Mouse (Mus musculus): Measurements from ENCODE around the gene Tnik. TPM values are rescaled to one million over a fixed set of nuclear protein-coding genes. Genes with fewer than 3 reads are reported as not detected.

Tnik gene
- total and polyA plus RNA-seq, 2 experiments from 2014 or later, result 9.2 to 27.5 TPM

DNA sequence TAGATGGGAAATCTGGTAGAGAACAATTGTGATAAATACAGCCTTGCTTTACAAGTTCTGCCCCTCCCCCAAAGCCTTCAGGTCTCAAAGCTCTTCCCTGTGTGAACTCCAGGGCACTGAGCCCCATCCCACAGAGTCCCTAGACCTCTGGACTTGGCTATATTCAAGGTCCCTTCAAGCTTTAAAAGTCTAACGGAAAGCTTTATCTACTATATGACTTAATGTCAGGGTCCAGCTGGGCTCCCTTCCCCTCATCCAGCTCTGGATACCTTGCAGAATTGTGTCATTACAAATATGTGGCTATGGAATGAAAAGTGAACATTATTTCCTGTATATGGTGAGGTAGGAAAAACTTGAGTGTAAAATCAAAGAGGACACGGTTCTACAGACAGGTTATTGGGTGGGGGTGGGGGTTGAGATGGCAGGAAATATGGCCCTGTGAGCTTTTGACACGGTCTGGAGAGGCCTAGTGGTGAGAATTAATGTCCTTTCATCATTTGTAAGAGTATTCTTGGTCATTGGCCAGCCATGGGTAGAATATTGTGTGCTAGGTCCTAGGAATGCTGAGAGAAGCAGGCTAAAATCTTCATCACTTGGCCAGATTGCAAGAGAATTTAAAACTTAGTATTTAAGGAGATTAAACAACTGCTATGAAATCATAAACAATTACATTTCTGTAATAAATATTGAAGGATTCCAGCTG, 14.6 kb upstream of the Tnik start:
- Histone ChIP-seq H3K9ac (replicated peaks; ENCODE audit: low read depth, low read length) (no peak overlapping the region), H3K27ac (ENCODE audit: low read depth) (no peak overlapping the region)

DNA sequence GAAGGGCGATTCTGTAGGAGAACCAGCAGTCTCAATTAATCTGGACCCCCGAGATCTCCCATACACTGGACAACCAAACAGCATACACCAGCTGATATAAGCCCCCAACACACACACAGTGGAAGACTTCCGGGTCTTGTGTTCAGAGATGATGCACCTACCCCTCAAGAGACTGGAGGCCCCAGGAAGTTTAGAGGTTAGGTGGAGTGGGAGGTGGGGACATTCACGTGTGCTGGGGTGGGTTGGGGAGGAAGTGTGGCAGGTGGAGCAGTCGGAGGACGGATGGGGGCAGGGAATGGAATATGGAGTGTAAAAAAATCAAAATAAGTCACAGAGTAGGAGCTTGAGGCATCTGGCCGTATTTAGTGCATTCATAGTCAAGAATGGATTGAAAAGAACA, 7.3 kb upstream of the Tnik start:
- Histone ChIP-seq H3K27ac (ENCODE audit: low read depth) (no peak overlapping the region), H3K4me3 (ENCODE audit: low read depth, low read length) (no peak overlapping the region), H3K36me3 (replicated peaks; ENCODE audit: control insufficient read depth, insufficient read depth, low read length) (no peaks in the 10 kb centered on the region), H3K27me3 (ENCODE audit: control insufficient read depth, insufficient read depth, low read length) (no peaks in the 10 kb centered on the region), H3K9me3 (replicated peaks; ENCODE audit: control insufficient read depth, low read length) (no peaks in the 10 kb centered on the region), H3K4me1 (ENCODE audit: control insufficient read depth, insufficient read depth) (peaks cover 3% of the 10 kb centered on the region; the same call in 1 of the 2 replicates), H3K4me2 (ENCODE audit: low read depth, low read length) (no peak overlapping the region), H3K9ac (replicated peaks; ENCODE audit: low read depth, low read length) (no peak overlapping the region)
- TF ChIP-seq CTCF (IDR thresholded peaks at IDR 0.05; ENCODE audit: low read depth), result no peak
- no peak for TF ChIP-seq EP300 (IDR thresholded peaks at IDR 0.05; ENCODE audit: low read depth)
- DNase-seq (ENCODE audit: low spot score), result no peak
- no peak for ATAC-seq (ENCODE audit: insufficient read depth, low read depth)
- 81% methylated on average over 7 of the region's 7 CpGs for WGBS

More for the DNA sequence above, 14.6 kb upstream of the Tnik start:
- 61% methylated on average over 3 of the region's 3 CpGs for WGBS
- TF ChIP-seq EP300 (IDR thresholded peaks at IDR 0.05; ENCODE audit: low read depth) (no peak), CTCF (IDR thresholded peaks at IDR 0.05; ENCODE audit: low read depth) (no peak)
- H3K4me2 ChIP-seq (ENCODE audit: low read depth, low read length), result no peak overlapping the region
- no peak overlapping the region for H3K4me3 ChIP-seq (ENCODE audit: low read depth, low read length)
- ATAC-seq (ENCODE audit: insufficient read depth, low read depth) (no peak), DNase-seq (ENCODE audit: low spot score) (no peak)
- no peaks in the 10 kb centered on the region for H3K27me3 ChIP-seq (ENCODE audit: control insufficient read depth, insufficient read depth, low read length)
- peaks cover 3% of the 10 kb centered on the region; the same call in 1 of the 2 replicates for H3K4me1 ChIP-seq (ENCODE audit: control insufficient read depth, insufficient read depth)
- H3K36me3 ChIP-seq (replicated peaks; ENCODE audit: control insufficient read depth, insufficient read depth, low read length), result no peaks in the 10 kb centered on the region
- H3K9me3 ChIP-seq (replicated peaks; ENCODE audit: control insufficient read depth, low read length), result no peaks in the 10 kb centered on the region

DNA sequence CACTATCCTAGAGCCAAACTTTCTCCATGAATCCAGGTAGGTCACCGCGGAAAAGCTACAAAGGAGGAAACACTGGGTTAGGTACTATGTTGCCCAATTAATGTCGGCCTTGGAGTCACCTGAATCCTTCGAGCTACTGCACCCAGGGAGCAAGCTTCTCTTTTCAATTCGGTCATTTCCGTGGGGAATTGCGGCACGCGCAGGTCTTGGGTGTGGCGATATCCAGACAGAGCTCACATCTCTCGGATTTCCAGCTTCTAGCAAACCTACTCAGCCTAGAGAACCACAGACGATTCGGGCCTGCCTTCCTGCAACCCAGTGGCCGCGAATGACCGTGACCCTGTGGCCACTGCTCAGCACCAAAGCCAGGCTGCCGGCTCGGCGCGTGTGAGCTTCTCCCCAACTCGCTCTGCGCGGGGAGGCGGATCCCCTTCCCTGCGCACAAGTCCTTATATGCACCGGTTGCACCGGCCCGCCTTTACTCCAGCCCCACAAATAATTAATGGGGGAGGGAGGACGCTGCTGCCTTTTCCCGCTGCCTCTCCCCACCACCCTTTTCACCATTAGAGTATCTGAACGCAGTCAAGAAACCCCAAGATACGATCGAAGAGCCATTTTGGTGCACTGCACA, 528 bp upstream of the Tnik start:
- Histone ChIP-seq H3K4me1 (ENCODE audit: control insufficient read depth, insufficient read depth) (peaks cover 12% of the 10 kb centered on the region; the same call in 1 of the 2 replicates), H3K27ac (ENCODE audit: low read depth) (peak overlapping the region; percentile 85), H3K4me3 (ENCODE audit: low read depth, low read length) (peak overlapping the region; percentile 76), H3K4me2 (ENCODE audit: low read depth, low read length) (peak overlapping the region; percentile 82), H3K9me3 (replicated peaks; ENCODE audit: control insufficient read depth, low read length) (no peaks in the 10 kb centered on the region), H3K9ac (replicated peaks; ENCODE audit: low read depth, low read length) (peak overlapping the region; percentile 81), H3K27me3 (ENCODE audit: control insufficient read depth, insufficient read depth, low read length) (no peaks in the 10 kb centered on the region), H3K36me3 (replicated peaks; ENCODE audit: control insufficient read depth, insufficient read depth, low read length) (no peaks in the 10 kb centered on the region)
- under 1% methylated on average over 33 of the region's 33 CpGs for WGBS
- TF ChIP-seq CTCF (IDR thresholded peaks at IDR 0.05; ENCODE audit: low read depth) (no peak), EP300 (IDR thresholded peaks at IDR 0.05; ENCODE audit: low read depth) (no peak)
- ATAC-seq (ENCODE audit: insufficient read depth, low read depth), result peak; percentile 80
- peak; percentile 76 for DNase-seq (ENCODE audit: low spot score)

DNA sequence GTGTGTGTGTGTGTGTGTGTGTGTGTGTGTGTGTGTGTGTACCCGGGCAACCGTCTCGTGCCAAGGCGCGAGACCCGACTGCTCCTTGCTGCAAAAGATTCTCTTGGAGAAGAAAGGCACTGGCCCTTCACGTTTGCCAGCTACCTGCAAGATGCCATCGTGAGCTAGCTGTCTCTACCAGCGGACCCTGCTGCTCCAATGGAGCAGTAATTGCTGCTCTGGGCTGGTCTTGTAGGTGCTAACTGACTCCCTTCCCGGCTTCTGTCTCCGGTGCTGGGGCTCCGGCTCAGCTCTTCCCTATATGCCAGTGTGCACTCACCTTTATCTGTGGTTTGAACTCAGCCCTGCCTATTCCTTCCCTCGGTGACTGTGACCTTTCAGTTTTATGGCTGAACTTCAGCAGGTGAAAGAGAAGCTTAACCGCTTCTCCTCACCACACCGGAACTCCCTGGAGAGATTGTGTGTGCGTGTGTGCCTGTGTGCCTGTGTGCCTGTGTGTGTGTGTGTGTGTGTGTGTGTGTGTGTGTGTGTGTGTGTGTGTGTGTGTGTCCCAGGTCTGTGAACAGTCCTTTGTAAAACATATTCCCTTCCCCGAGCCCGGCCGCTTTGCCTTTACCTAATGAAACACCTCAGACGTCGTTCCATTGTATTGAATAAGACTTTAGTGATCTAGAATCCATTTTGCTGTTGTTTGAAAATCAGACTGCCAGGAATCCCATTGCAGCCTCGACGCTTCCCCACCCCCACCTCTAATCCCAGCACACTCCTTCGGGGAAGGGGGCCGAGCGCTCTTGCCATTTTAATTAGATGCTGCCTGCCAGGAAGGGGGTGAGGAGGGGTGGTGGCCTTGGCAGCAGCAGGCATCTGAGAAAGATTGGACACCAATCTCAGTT, 1.2 kb downstream of the Tnik start:
- peaks cover 12% of the 10 kb centered on the region; the same call in 1 of the 2 replicates for H3K4me1 ChIP-seq (ENCODE audit: control insufficient read depth, insufficient read depth)
- WGBS, result 6% methylated on average over 26 of the region's 26 CpGs
- H3K9me3 ChIP-seq (replicated peaks; ENCODE audit: control insufficient read depth, low read length), result no peaks in the 10 kb centered on the region
- H3K27me3 ChIP-seq (ENCODE audit: control insufficient read depth, insufficient read depth, low read length), result no peaks in the 10 kb centered on the region
- H3K9ac ChIP-seq (replicated peaks; ENCODE audit: low read depth, low read length), result peak overlapping the region; percentile 81
- no peak for ATAC-seq (ENCODE audit: insufficient read depth, low read depth)
- peak; percentile 35 for DNase-seq (ENCODE audit: low spot score)
- TF ChIP-seq EP300 (IDR thresholded peaks at IDR 0.05; ENCODE audit: low read depth) (no peak), CTCF (IDR thresholded peaks at IDR 0.05; ENCODE audit: low read depth) (no peak)
- peak overlapping the region; percentile 82 for H3K4me2 ChIP-seq (ENCODE audit: low read depth, low read length)
- H3K4me3 ChIP-seq (ENCODE audit: low read depth, low read length), result peak overlapping the region; percentile 76
- no peaks in the 10 kb centered on the region for H3K36me3 ChIP-seq (replicated peaks; ENCODE audit: control insufficient read depth, insufficient read depth, low read length)
- peak overlapping the region; percentile 85 for H3K27ac ChIP-seq (ENCODE audit: low read depth)

DNA sequence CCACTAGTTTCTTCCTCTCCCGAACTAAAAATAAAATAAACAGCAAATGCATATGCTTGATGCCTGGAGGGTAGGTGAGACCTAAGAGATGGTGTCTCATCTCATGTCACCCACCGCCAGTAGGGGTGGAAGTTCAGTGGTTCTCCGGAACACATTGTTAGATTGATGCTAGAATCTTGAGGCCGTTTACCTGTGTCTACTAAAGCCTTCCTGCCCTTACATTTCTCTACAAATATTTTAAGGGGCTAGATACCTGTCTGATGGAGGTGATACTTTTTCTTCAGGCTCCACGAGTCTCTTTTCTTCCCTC, 1.8 kb downstream of the Tnik start:
- WGBS, result 41% methylated on average over 5 of the region's 5 CpGs
- no peak for DNase-seq (ENCODE audit: low spot score)
- peak overlapping the region; percentile 76 for H3K4me3 ChIP-seq (ENCODE audit: low read depth, low read length)
- ATAC-seq (ENCODE audit: insufficient read depth, low read depth), result no peak
- no peaks in the 10 kb centered on the region for H3K36me3 ChIP-seq (replicated peaks; ENCODE audit: control insufficient read depth, insufficient read depth, low read length)
- H3K9me3 ChIP-seq (replicated peaks; ENCODE audit: control insufficient read depth, low read length), result no peaks in the 10 kb centered on the region
- peak overlapping the region; percentile 82 for H3K4me2 ChIP-seq (ENCODE audit: low read depth, low read length)
- peak overlapping the region; percentile 85; the same call in 1 of the 2 replicates for H3K27ac ChIP-seq (ENCODE audit: low read depth)
- H3K9ac ChIP-seq (replicated peaks; ENCODE audit: low read depth, low read length), result peak overlapping the region; percentile 81; the same call in 1 of the 2 replicates
- peaks cover 12% of the 10 kb centered on the region; the same call in 1 of the 2 replicates for H3K4me1 ChIP-seq (ENCODE audit: control insufficient read depth, insufficient read depth)
- H3K27me3 ChIP-seq (ENCODE audit: control insufficient read depth, insufficient read depth, low read length), result no peaks in the 10 kb centered on the region
- no peak for TF ChIP-seq CTCF (IDR thresholded peaks at IDR 0.05; ENCODE audit: low read depth)
- TF ChIP-seq EP300 (IDR thresholded peaks at IDR 0.05; ENCODE audit: low read depth), result no peak

Data from heart, postnatal 0 days (tissue).